Mouse (Mus musculus) granulocyte monocyte progenitor cell, adult 5-6 weeks (primary cell): Measurements from ENCODE around the gene Saa1. TPM values are rescaled to one million over a fixed set of nuclear protein-coding genes. Genes with fewer than 3 reads are reported as not detected.
"Not testable (repeated sequence)": the region's sequence is repeated elsewhere in the genome, so short reads cannot be mapped to it uniquely, and the experiment has no call there.

Source experiments
- ATAC-seq: replicated peaks from 2 replicates; pipeline ENCODE4 v1.8.0; 2016; ENCODE audit warnings: mild to moderate bottlenecking, moderate TSS enrichment, inconsistent platforms; ENCODE audit not compliant: poor library complexity, severe bottlenecking
- total RNA-seq, 2 experiments: library from RNA; stranded (forward) in 1 of 2; stranded (reverse) in 1 of 2; fragments of 200-712, 200-1000 nt in 1 of 2; fragments of >200 nt in 1 of 2; fragmentation: Nextera tagmentation in 1 of 2; gene quantifications; 2 replicates each; pipeline ENCODE4 v1.2.3; 2014 to 2017

Gene Saa1
- not detected in 2 replicates for total RNA-seq (2014; fragmentation: Nextera tagmentation)
- not detected in 2 replicates for total RNA-seq (2017)

- not testable (repeated sequence) for ATAC-seq
Observed at GRCm38 (mm10) chr7:46742880-46743279, at the start of gene Saa1. Saa1 (minus strand) TSS chr7:46742980.

- ATAC-seq, result no peak
Observed at GRCm38 (mm10) chr7:46789177-46789849, 46.5 kb upstream of the Saa1 start.

GRCm38 (mm10) chr7:46770706-46771105 lies 27.9 kb upstream of the Saa1 start:
- peak; percentile 83 for ATAC-seq

GRCm38 (mm10) chr7:46768451-46768850 lies 25.7 kb upstream of the Saa1 start:
- ATAC-seq, result no peak

- ATAC-seq, result no peak
Observed at GRCm38 (mm10) chr7:46767371-46767770, 24.6 kb upstream of the Saa1 start.

- ATAC-seq, result no peak
Observed at GRCm38 (mm10) chr7:46764672-46765071, 21.9 kb upstream of the Saa1 start.

GRCm38 (mm10) chr7:46762601-46763000 lies 19.8 kb upstream of the Saa1 start:
- no peak for ATAC-seq

- no peak for ATAC-seq
Observed at GRCm38 (mm10) chr7:46761049-46761795, 18.4 kb upstream of the Saa1 start.

- ATAC-seq, result no peak
Observed at GRCm38 (mm10) chr7:46751490-46751889, 8.7 kb upstream of the Saa1 start, which contains the start of gene Saa2. Saa2 (plus strand) TSS chr7:46751790.

GRCm38 (mm10) chr7:46748459-46748858 lies 5.7 kb upstream of the Saa1 start:
- no peak for ATAC-seq

- ATAC-seq, result no peak
Observed at GRCm38 (mm10) chr7:46746381-46746780, 3.6 kb upstream of the Saa1 start.

- ATAC-seq, result peak; percentile 95
Observed at GRCm38 (mm10) chr7:46745816-46746215, 3.0 kb upstream of the Saa1 start.

- ATAC-seq, result not testable (repeated sequence)
Observed at GRCm38 (mm10) chr7:46740041-46740440, 2.7 kb downstream of the Saa1 start.

GRCm38 (mm10) chr7:46738561-46739460 lies 4.0 kb downstream of the Saa1 start:
- 0 out of 2 replicates have a peak, but pooled peaks have one; percentile 14 for ATAC-seq

GRCm38 (mm10) chr7:46734983-46735382 lies 7.8 kb downstream of the Saa1 start:
- ATAC-seq, result peak; percentile 65

GRCm38 (mm10) chr7:46732458-46732857 lies 10.3 kb downstream of the Saa1 start, which contains the start of gene Saa4:
Saa4 (minus strand) TSS chr7:46732603.
- no peak for ATAC-seq

GRCm38 (mm10) chr7:46727584-46727983 lies 15.2 kb downstream of the Saa1 start:
- no peak for ATAC-seq

GRCm38 (mm10) chr7:46724396-46724795 lies 18.4 kb downstream of the Saa1 start:
- no peak for ATAC-seq

- ATAC-seq, result no peak
Observed at GRCm38 (mm10) chr7:46723849-46724248, 18.9 kb downstream of the Saa1 start.

GRCm38 (mm10) chr7:46723354-46723753 lies 19.4 kb downstream of the Saa1 start:
- ATAC-seq, result no peak
